Mouse (Mus musculus): ENCODE data around the gene Entpd6. TPM values are rescaled to one million over a fixed set of nuclear protein-coding genes. Genes with fewer than 3 reads are reported as not detected.

Gene Entpd6
- polyA plus RNA-seq, 1 experiment from 2014 or later, result 16.3 TPM

DNA sequence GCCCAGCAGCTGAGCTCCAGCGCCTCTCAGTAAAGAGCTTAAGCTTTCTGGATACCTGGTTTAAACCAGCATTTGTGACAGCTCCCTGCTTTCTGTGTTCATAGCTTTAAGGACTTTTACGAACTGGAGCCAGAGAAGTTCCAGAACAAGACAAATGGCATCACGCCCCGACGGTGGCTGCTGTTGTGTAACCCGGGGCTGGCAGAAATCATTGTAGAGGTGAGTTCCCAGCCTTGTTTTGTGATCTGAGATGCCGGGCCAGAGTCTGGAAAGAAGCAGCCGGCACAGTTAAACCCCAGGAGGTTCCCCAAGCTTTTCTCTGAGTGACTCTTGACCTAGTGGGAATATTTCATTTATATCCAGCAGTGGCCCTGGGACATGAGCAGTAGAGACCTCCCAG, 69.9 kb downstream of the Entpd6 start:
- no peak for TF ChIP-seq CTCF (IDR thresholded peaks at IDR 0.05; ENCODE audit: low read depth)
- H3K9ac ChIP-seq (ENCODE audit: low read depth, low read length), result no peak overlapping the region
- no peaks in the 10 kb centered on the region for H3K4me1 ChIP-seq (replicated peaks; ENCODE audit: insufficient read depth, low read length)
- 81% methylated on average over 8 of the region's 8 CpGs for WGBS
- no peak overlapping the region for H3K4me2 ChIP-seq (ENCODE audit: low read length)
- H3K27ac ChIP-seq, result no peak overlapping the region
- H3K27me3 ChIP-seq (ENCODE audit: insufficient read depth, low read length), result no peaks in the 10 kb centered on the region
- no peak overlapping the region for H3K4me3 ChIP-seq (replicated peaks; ENCODE audit: low read depth, low read length)
- H3K36me3 ChIP-seq (ENCODE audit: insufficient read depth, low read length), result peaks cover 54% of the 10 kb centered on the region
- ATAC-seq (replicated peaks; ENCODE audit: low FRiP score, low read depth) (no peak), DNase-seq (ENCODE audit: low spot score) (no peak)
- no peaks in the 10 kb centered on the region for H3K9me3 ChIP-seq (replicated peaks; ENCODE audit: low read length)

DNA sequence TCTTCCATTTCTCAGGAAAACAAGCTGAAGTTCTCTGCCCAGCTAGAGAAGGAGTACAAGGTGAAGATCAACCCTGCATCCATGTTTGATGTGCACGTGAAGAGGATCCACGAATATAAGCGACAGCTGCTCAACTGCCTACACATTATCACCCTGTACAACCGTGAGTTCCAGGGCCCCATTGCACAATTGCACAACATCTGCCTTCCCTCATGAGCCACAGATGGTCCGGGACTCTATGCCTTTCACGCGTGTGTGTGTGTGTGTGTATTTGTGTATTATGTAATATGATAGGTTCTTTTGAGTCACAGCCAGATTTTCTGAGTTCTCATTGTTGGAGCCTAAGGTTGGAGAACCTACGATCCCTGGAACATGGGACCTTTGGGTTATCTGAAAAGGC, 71.9 kb downstream of the Entpd6 start:
- ATAC-seq (replicated peaks; ENCODE audit: low FRiP score, low read depth), result no peak
- no peak overlapping the region for H3K27ac ChIP-seq
- no peak overlapping the region for H3K4me3 ChIP-seq (replicated peaks; ENCODE audit: low read depth, low read length)
- H3K36me3 ChIP-seq (ENCODE audit: insufficient read depth, low read length), result peaks cover 65% of the 10 kb centered on the region
- no peak overlapping the region for H3K4me2 ChIP-seq (ENCODE audit: low read length)
- DNase-seq (ENCODE audit: low spot score), result no peak
- H3K27me3 ChIP-seq (ENCODE audit: insufficient read depth, low read length), result no peaks in the 10 kb centered on the region
- H3K4me1 ChIP-seq (replicated peaks; ENCODE audit: insufficient read depth, low read length), result no peaks in the 10 kb centered on the region
- H3K9ac ChIP-seq (ENCODE audit: low read depth, low read length), result no peak overlapping the region
- no peak for TF ChIP-seq CTCF (IDR thresholded peaks at IDR 0.05; ENCODE audit: low read depth)
- WGBS, result 90% methylated on average over 8 of the region's 8 CpGs
- no peaks in the 10 kb centered on the region for H3K9me3 ChIP-seq (replicated peaks; ENCODE audit: low read length)

Other genes with a start within 250 kb of the Entpd6 start
- gene Cst7, start 178.6 kb upstream of the Entpd6 start, polyA plus RNA-seq (2015; fragmentation: Nextera tagmentation; extraction: Ambion mirVana), result 0.14 and 0.20 TPM in 2 replicates
- gene Apmap, start 140.5 kb upstream of the Entpd6 start, polyA plus RNA-seq (2015; fragmentation: Nextera tagmentation; extraction: Ambion mirVana), result 62.5 and 63.1 TPM in 2 replicates
- gene Acss1, start 80.5 kb upstream of the Entpd6 start, polyA plus RNA-seq (2015; fragmentation: Nextera tagmentation; extraction: Ambion mirVana), result 22.2 and 25.6 TPM in 2 replicates
- gene Vsx1, start 59.7 kb upstream of the Entpd6 start, polyA plus RNA-seq (2015; fragmentation: Nextera tagmentation; extraction: Ambion mirVana), result not detected in 2 replicates
- 53.3 and 58.4 TPM in 2 replicates for gene Pygb, start 37.7 kb downstream of the Entpd6 start, polyA plus RNA-seq (2015; fragmentation: Nextera tagmentation; extraction: Ambion mirVana)
- gene Abhd12, start 155.7 kb downstream of the Entpd6 start, polyA plus RNA-seq (2015; fragmentation: Nextera tagmentation; extraction: Ambion mirVana), result 70.1 and 71.3 TPM in 2 replicates
- gene Gins1, start 156.4 kb downstream of the Entpd6 start, polyA plus RNA-seq (2015; fragmentation: Nextera tagmentation; extraction: Ambion mirVana), result 26.4 and 30.3 TPM in 2 replicates

Measured in kidney, postnatal 0 days (tissue).